Comparison of ENCODE assay signal across 13 mouse cellular contexts in genomic region chr6:17772514-17772913, GRCm38 (mm10).
DNase-seq lines count a peak whose midpoint lies in the region; ATAC-seq lines count a peak whose summit lies in the region.
"Had no signal": no experiment of that assay in that cellular context is flagged by ENCODE, and none has a peak within 500 bp of the region (broad histone marks: within the 10 kb centered on the region; RNA-seq: fewer than 3 reads in every experiment).

No protein-coding gene starts in this region.

- DNase-seq in heart, adult 8-10 months (ENCODE audit: low spot score) = no peak
- no peak for DNase-seq in neural tube, embryonic 10.5 days (ENCODE audit: extremely low spot score, low spot score)
- DNase-seq in kidney, postnatal 14 days = peak; percentile 37
- DNase-seq in thymus, postnatal 25 days = no peak
- no peak for DNase-seq in gastrocnemius, adult 18-20 months (ENCODE audit: low spot score)
- no peak for DNase-seq in urinary bladder, adult 2 months (ENCODE audit: low spot score)
- DNase-seq: cerebellum, adult 11-12 months; heart, postnatal 14 days; thymus, adult 18-20 months had no signal

- H3K36me3 ChIP-seq in heart, embryonic 15.5 days = no peaks in the 10 kb centered on the region
- H3K36me3 ChIP-seq in neural tube, embryonic 13.5 days = no peaks in the 10 kb centered on the region
- H3K36me3 ChIP-seq: midbrain, embryonic 15.5 days had no signal

- H3K4me1 ChIP-seq in heart, embryonic 15.5 days (replicated peaks) = peaks cover 24% of the 10 kb centered on the region
- peaks cover 44% of the 10 kb centered on the region for H3K4me1 ChIP-seq in neural tube, embryonic 13.5 days (replicated peaks)

- H3K4me3 ChIP-seq in heart, embryonic 15.5 days = no peak overlapping the region
- H3K4me3 ChIP-seq in neural tube, embryonic 13.5 days = no peak overlapping the region
- H3K4me3 ChIP-seq: midbrain, embryonic 15.5 days had no signal

- H3K27me3 ChIP-seq in heart, embryonic 15.5 days = no peaks in the 10 kb centered on the region
- no peaks in the 10 kb centered on the region for H3K27me3 ChIP-seq in neural tube, embryonic 13.5 days
- H3K27me3 ChIP-seq: midbrain, embryonic 15.5 days had no signal

- peak overlapping the region; percentile 16; the same call in 1 of the 2 replicates for H3K4me2 ChIP-seq in heart, embryonic 15.5 days
- H3K4me2 ChIP-seq in neural tube, embryonic 13.5 days = no peak overlapping the region
- H3K4me2 ChIP-seq: midbrain, embryonic 15.5 days had no signal

- H3K9me3 ChIP-seq in heart, embryonic 15.5 days (replicated peaks) = no peaks in the 10 kb centered on the region
- no peaks in the 10 kb centered on the region for H3K9me3 ChIP-seq in neural tube, embryonic 13.5 days
- H3K9me3 ChIP-seq: midbrain, embryonic 15.5 days had no signal

- WGBS in heart, embryonic 15.5 days = 64% methylated on average over 3 of the region's 3 CpGs
- WGBS in neural tube, embryonic 13.5 days = 79% methylated on average over 3 of the region's 3 CpGs

- H3K27ac ChIP-seq in heart, embryonic 15.5 days = peak overlapping the region; percentile 60
- H3K27ac ChIP-seq in neural tube, embryonic 13.5 days (replicated peaks) = peak overlapping the region; percentile 33; the same call in 1 of the 2 replicates
- H3K27ac ChIP-seq: midbrain, embryonic 15.5 days had no signal

- ATAC-seq in heart, embryonic 15.5 days (replicated peaks; ENCODE audit: insufficient number of reproducible peaks, insufficient read depth, low FRiP score, low read depth) = no peak
- no peak for ATAC-seq in neural tube, embryonic 13.5 days (ENCODE audit: low read depth)
- ATAC-seq: forebrain, embryonic 14.5 days; midbrain, embryonic 15.5 days had no signal

- H3K9ac ChIP-seq in heart, embryonic 15.5 days = no peak overlapping the region
- no peak overlapping the region for H3K9ac ChIP-seq in neural tube, embryonic 13.5 days
- H3K9ac ChIP-seq: midbrain, embryonic 15.5 days had no signal
